Mouse (Mus musculus) neural tube, embryonic 13.5 days (tissue): ENCODE measurements around the gene Stc2. TPM values are rescaled to one million over a fixed set of nuclear protein-coding genes. Genes with fewer than 3 reads are reported as not detected.

Experiments used
- ATAC-seq: fragments of 200-750 bp; cut with Nextera tagmentation; 2 replicates; pipeline ENCODE4 v1.8.0; 2017; ENCODE audit warnings: low read depth, mild to moderate bottlenecking, moderate TSS enrichment, moderate library complexity
- H3K27ac ChIP-seq: fragments of 300-500 bp; sonication (generic); replicated peaks from 2 replicates; pipeline ENCODE4 v1.5.1; 2015; ENCODE audit warnings: moderate library complexity, mild to moderate bottlenecking, inconsistent platforms
- H3K27me3 ChIP-seq: fragments of 300-500 bp; sonication (generic); 2 replicates; pipeline ENCODE4 v1.6.1; 2015; ENCODE audit warnings: mild to moderate bottlenecking, inconsistent platforms
- H3K36me3 ChIP-seq: fragments of 300-500 bp; sonication (generic); 2 replicates; pipeline ENCODE4 v1.6.1; 2015; ENCODE audit warnings: mild to moderate bottlenecking, inconsistent platforms
- H3K4me1 ChIP-seq: fragments of 300-500 bp; sonication (generic); replicated peaks from 2 replicates; pipeline ENCODE4 v1.6.1; 2015; ENCODE audit warnings: inconsistent platforms
- H3K4me2 ChIP-seq: fragments of 300-500 bp; sonication (generic); 2 replicates; pipeline ENCODE4 v1.6.1; 2015; ENCODE audit warnings: inconsistent platforms, mild to moderate bottlenecking, moderate library complexity
- H3K4me3 ChIP-seq: fragments of 300-500 bp; sonication (generic); 2 replicates; pipeline ENCODE4 v1.5.1; 2015; ENCODE audit warnings: mild to moderate bottlenecking, inconsistent platforms
- H3K9ac ChIP-seq: fragments of 300-500 bp; sonication (generic); 2 replicates; pipeline ENCODE4 v1.6.1; 2015; ENCODE audit warnings: moderate library complexity, mild to moderate bottlenecking, inconsistent platforms
- H3K9me3 ChIP-seq: fragments of 300-500 bp; sonication (generic); 2 replicates; pipeline ENCODE4 v1.6.1; 2016; ENCODE audit warnings: inconsistent platforms
- WGBS: fragments of 180-500 bp; shearing (Covaris S2); methylation state at CpG from one replicate; pipeline ENCODE4 v1.1.7; 2015; 5-methylcytosine and 5-hydroxymethylcytosine counted together
- polyA plus RNA-seq: library from polyadenylated mRNA; unstranded; fragments of >200 nt; fragmentation: Nextera tagmentation; extraction: Ambion mirVana; gene quantifications from 2 replicates; pipeline ENCODE4 v1.2.1, GENCODE M21; 2015

Stc2 gene
- 0.56 and 1.1 TPM in 2 replicates for polyA plus RNA-seq

DNA sequence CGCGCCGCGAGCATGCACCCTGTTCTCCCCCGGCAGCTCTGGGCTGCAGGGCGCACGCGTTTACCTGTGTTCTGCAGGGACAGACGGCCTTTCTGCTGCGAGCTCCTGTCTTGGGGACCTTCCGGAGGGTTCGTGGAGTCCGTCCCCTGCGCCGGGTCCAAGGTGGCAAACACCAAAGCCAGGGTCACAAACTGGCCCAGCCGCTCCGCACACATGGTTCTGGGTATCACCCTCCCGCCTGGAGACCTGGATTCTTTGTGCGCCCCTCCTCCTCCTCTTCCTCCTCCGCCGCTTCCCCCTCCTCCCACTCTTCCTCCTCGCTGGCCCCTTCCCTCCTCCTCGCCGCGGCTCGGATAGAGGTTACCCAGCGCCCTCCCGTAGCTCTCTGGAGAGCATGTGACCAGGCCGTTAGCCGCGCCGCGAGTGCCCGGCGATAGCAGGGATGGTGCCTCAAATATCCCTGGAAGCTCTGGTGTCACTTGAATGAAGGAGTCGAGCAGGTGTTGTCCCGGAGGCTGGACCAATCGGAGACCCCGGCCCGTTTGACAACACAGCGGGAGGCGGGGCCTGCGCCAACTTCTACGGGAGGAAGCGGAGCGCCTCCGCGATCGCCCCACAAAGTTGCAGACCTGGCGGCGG is at the start of gene Stc2:
Stc2 (minus strand) TSS at position 427 of the 639 bp plus-strand sequence.
- under 1% methylated on average over 43 of the region's 51 CpGs for WGBS
- peak within 1 kb of the TSS; percentile 67 for H3K9ac ChIP-seq
- H3K4me3 ChIP-seq, result peak within 1 kb of the TSS; percentile 63
- H3K9me3 ChIP-seq, result no peaks in the 10 kb centered on the region
- H3K4me2 ChIP-seq, result peak within 1 kb of the TSS; percentile 100
- ATAC-seq, result peak; percentile 81
- no peaks in the 10 kb centered on the region for H3K36me3 ChIP-seq
- peaks cover 77% of the 10 kb centered on the region for H3K27me3 ChIP-seq
- H3K4me1 ChIP-seq, result peaks cover 32% of the 10 kb centered on the region
- no peak within 1 kb of the TSS for H3K27ac ChIP-seq

DNA sequence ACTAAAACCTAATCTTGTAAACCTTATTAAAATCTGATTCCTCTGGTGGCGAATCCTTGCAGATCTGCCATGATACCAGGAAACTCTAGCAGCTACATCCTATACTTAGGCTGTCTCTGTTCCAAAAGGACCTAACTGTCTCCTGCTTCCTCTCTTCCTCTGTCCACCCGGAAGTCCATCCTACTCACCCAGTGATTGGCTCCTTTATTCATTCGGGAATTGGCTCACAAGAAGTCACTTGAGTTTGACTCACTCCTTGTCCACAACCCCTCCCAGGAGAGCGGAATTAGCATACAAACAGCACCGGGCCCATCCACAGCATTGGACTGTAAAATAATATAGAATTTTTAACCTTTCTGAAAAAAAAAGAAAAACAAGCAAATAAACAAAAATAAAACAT is 47.2 kb upstream of the Stc2 start:
- no peak for ATAC-seq
- 80% methylated on average over 5 of the region's 5 CpGs for WGBS

DNA sequence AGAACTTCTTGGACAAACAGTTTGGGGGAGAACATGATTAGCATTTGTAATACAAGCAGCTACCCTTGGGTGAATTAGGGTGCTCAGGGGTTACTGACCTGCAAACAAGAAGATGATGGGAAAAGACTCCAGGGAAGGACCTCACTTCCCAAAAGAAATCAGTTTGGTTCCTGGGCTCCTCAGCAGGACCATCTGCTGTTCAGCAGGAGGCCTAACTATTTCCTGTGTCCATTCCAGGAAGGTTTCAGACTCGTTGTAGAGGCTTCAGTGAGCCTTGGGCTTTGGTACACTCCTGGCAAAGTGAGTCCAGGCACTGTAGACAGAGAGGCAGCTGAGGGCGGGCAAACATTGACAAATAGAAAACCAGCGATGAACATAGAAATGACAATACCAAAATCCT is 42.5 kb upstream of the Stc2 start:
- no peak for ATAC-seq

More for the DNA sequence above, 47.2 kb upstream of the Stc2 start:
- Histone ChIP-seq H3K27ac (no peak overlapping the region), H3K4me2 (no peak overlapping the region), H3K4me3 (no peak overlapping the region), H3K36me3 (no peaks in the 10 kb centered on the region), H3K9me3 (no peaks in the 10 kb centered on the region), H3K9ac (no peak overlapping the region), H3K27me3 (no peaks in the 10 kb centered on the region), H3K4me1 (no peaks in the 10 kb centered on the region)

DNA sequence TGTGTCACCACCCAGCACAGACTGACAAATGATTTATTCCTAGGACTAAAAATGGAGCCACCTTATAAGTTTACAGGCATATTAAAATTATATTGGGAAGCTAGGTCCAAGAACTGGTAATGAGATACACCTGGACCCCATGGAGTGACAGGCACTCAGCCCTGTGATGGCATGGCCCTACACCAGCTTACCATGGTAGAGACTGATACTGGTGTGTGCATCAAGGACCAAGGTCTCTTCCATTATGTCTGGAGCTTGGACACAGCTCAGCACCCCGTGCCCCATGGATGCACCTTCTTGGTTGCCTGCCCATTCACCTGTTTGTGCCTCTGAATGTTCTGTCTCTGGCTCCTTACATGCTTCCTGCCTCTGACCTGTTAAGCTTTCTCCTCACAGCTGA is 36.9 kb upstream of the Stc2 start:
- Histone ChIP-seq H3K9ac (no peak overlapping the region), H3K27me3 (no peaks in the 10 kb centered on the region), H3K9me3 (no peaks in the 10 kb centered on the region; the same call in 1 of the 2 replicates), H3K4me3 (no peak overlapping the region), H3K4me2 (no peak overlapping the region), H3K4me1 (no peaks in the 10 kb centered on the region), H3K36me3 (no peaks in the 10 kb centered on the region), H3K27ac (no peak overlapping the region)
- WGBS, result 100% methylated on average over 1 of the region's 1 CpGs
- ATAC-seq, result no peak

More for the DNA sequence above, 42.5 kb upstream of the Stc2 start:
- H3K36me3 ChIP-seq, result no peaks in the 10 kb centered on the region
- no peak overlapping the region for H3K27ac ChIP-seq
- no peak overlapping the region for H3K4me2 ChIP-seq
- no peaks in the 10 kb centered on the region; the same call in 1 of the 2 replicates for H3K9me3 ChIP-seq
- H3K27me3 ChIP-seq, result no peaks in the 10 kb centered on the region
- WGBS, result 74% methylated on average over 3 of the region's 3 CpGs
- no peaks in the 10 kb centered on the region for H3K4me1 ChIP-seq
- no peak overlapping the region for H3K9ac ChIP-seq
- H3K4me3 ChIP-seq, result no peak overlapping the region

DNA sequence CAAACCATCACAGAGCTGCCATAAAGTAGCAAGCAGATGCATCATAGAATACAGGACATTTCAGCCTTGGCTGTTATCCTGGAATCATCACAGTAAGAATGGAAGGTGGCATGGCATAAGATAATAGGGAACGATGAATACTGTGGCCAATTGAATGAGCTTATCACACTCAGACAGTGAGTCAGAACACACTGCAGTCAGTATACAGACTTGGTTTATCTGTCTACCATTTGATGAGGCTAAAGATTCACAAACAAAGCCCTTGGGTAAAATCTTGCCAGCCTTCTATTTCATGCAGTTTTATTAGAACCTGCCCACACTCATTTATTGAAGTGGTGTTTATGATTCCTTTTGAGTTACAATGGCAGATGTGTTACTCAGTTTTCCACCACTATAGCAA is 33.2 kb upstream of the Stc2 start:
- no peaks in the 10 kb centered on the region for H3K4me1 ChIP-seq
- no peaks in the 10 kb centered on the region for H3K27me3 ChIP-seq
- H3K4me2 ChIP-seq, result no peak overlapping the region
- no peak overlapping the region for H3K9ac ChIP-seq
- no peak overlapping the region for H3K4me3 ChIP-seq
- H3K9me3 ChIP-seq, result no peaks in the 10 kb centered on the region; the same call in 1 of the 2 replicates
- no peak overlapping the region for H3K27ac ChIP-seq
- ATAC-seq, result no peak
- 97% methylated on average over 1 of the region's 1 CpGs for WGBS
- H3K36me3 ChIP-seq, result no peaks in the 10 kb centered on the region

DNA sequence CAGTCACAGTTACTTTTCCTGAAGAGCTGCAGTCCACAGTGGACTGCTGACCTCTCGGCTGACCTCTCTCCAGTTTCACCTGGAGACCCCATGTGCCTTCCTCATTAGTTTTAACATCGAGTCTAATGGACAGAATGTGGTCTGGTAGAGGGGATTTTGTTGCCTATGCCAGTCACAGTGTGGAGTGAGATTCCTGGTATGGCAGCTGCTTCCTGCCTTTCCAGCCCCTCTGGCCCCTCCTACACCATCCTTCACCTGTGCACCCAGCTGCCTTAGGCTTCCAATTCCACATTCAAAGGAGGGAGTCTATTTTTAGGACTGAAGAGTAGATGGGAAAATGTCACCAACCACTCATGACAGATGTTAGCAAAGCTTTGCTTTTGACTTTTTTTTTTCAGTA is 28.7 kb upstream of the Stc2 start:
- Histone ChIP-seq H3K9ac (no peak overlapping the region), H3K4me2 (no peak overlapping the region), H3K4me1 (no peaks in the 10 kb centered on the region), H3K9me3 (no peaks in the 10 kb centered on the region), H3K4me3 (no peak overlapping the region), H3K36me3 (no peaks in the 10 kb centered on the region), H3K27ac (no peak overlapping the region), H3K27me3 (no peaks in the 10 kb centered on the region)
- no peak for ATAC-seq
- 77% methylated on average over 2 of the region's 2 CpGs for WGBS

DNA sequence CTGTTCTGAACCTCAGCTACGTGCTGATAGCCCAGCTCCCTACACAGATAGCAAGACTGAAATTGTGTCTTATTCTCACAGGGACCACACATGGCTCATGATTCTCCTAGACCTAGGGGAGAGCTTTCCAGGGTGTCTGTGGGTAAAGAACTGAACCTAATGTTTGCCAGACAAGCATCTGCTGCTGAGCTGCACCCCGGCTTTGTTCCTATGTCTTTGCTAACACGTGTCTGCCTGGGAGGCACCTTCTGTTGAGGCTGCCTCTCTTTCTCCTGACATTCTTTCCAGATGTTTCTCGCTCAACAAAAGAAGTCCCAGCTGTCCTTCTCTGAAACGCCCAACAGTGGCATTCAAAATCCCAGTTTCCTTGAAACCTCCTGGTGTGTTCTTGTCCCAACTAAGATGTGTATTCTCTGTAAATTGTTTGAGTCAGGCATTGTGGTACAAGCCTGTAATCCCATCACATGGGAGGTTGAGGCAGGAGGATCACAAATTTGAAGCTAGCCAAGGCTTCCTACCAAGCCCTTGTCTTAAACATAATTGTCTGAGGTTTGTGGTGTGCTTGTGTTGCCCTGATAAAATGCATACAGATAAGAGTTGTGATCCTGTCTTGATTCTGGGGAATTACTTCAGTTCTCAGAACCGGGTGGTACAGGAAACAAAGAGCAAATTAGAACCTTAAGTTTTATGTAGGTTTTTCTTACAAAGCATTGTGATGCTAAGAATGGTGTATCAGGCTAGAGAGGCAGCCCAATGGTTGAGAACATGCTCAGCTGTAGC is 27.0 kb upstream of the Stc2 start:
- Histone ChIP-seq H3K36me3 (no peaks in the 10 kb centered on the region), H3K27me3 (no peaks in the 10 kb centered on the region), H3K4me1 (no peaks in the 10 kb centered on the region), H3K9ac (no peak overlapping the region), H3K27ac (no peak overlapping the region), H3K4me2 (no peak overlapping the region), H3K4me3 (no peak overlapping the region), H3K9me3 (no peaks in the 10 kb centered on the region)
- WGBS, result 74% methylated on average over 6 of the region's 6 CpGs
- ATAC-seq, result no peak

DNA sequence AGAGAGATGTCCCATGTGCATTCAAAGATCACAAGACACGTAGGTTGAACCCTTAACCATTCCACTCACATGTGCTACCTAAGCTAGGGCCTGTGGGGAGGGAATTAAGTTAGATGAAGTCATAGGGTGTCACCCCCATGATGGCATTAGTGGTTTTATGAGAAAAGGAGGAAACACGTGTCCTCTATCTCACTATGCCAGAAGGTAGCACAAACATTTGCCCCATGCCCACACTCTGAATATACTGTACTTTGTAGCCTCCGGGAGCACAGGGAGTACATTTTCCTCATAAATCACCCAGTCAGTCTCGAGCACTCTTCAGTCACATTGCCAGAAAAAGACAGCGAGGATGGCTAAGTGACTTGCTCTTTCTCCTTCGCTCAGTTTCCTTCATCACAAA is 24.2 kb upstream of the Stc2 start:
- Histone ChIP-seq H3K4me2 (no peak overlapping the region), H3K27me3 (no peaks in the 10 kb centered on the region), H3K36me3 (no peaks in the 10 kb centered on the region), H3K27ac (no peak overlapping the region), H3K9ac (no peak overlapping the region), H3K9me3 (no peaks in the 10 kb centered on the region), H3K4me3 (no peak overlapping the region), H3K4me1 (no peaks in the 10 kb centered on the region)
- WGBS, result 74% methylated on average over 6 of the region's 6 CpGs
- no peak for ATAC-seq

DNA sequence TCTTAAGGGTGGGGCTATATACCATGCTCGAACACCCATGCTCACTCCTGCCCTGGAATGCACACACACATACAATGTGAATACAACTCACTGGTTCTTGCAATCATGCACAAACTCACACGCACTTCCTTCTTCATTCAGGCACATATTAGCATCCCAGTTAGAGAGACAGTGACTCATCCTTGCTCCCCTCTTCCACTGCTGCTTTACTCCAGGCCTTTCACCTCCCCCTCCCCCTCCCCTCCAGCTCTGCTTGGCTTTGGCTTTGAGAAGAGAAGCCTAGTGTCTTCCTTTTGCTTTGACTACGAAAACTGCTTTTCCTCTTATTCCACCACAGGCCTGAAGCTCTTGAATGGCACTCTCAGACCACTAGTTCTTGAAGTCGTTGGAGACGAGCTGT is 22.5 kb upstream of the Stc2 start:
- H3K36me3 ChIP-seq, result no peaks in the 10 kb centered on the region
- H3K9ac ChIP-seq, result no peak overlapping the region
- no peak for ATAC-seq
- H3K4me2 ChIP-seq, result no peak overlapping the region
- H3K27me3 ChIP-seq, result no peaks in the 10 kb centered on the region
- H3K4me3 ChIP-seq, result no peak overlapping the region
- H3K4me1 ChIP-seq, result no peaks in the 10 kb centered on the region
- WGBS, result 89% methylated on average over 5 of the region's 5 CpGs
- no peaks in the 10 kb centered on the region for H3K9me3 ChIP-seq
- no peak overlapping the region for H3K27ac ChIP-seq

DNA sequence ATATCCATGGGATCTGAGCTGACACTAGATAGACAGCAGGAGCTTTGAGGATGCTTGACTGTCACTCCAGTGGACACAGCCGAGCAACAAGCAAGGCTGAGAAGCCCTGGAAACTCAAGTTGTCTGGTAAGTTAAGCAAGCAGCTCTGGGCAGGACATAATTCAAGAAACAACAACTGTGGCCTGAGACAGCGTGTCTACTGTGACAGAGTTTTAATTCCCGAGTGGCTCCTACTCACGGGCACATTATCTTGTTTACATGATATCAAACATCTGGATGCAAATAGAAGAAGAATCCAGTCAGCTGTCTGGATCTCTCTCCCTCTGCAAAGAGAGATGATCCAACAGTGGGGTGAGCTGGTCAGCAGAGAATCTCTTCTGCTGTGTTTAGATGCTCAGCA is 19.0 kb upstream of the Stc2 start:
- Histone ChIP-seq H3K4me2 (no peak overlapping the region), H3K9ac (no peak overlapping the region), H3K27me3 (no peaks in the 10 kb centered on the region), H3K9me3 (no peaks in the 10 kb centered on the region), H3K4me3 (no peak overlapping the region), H3K36me3 (no peaks in the 10 kb centered on the region), H3K4me1 (no peaks in the 10 kb centered on the region), H3K27ac (no peak overlapping the region)
- no peak for ATAC-seq
- 70% methylated on average over 4 of the region's 4 CpGs for WGBS

DNA sequence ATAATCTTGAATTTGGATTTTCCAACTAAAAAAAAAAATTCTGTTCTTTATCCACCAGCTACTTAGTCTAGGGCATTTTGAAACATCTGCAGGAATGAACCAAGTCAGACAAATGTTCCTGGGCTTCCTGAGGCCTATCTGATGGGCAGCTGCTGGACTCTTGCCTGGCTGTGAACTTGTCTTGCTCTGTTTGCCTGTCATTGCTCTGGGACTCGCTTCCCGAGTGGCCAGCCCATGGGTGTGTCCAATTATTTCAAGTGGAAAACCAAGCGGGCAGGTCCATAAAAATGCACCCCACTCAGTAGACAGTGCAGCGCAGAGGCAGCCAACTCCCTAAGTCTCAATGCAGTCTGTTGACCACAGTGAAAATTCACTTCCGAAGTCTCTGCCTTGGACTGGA is 17.7 kb upstream of the Stc2 start:
- no peak overlapping the region for H3K27ac ChIP-seq
- WGBS, result 88% methylated on average over 5 of the region's 5 CpGs
- H3K4me1 ChIP-seq, result no peaks in the 10 kb centered on the region
- no peaks in the 10 kb centered on the region for H3K36me3 ChIP-seq
- no peaks in the 10 kb centered on the region for H3K9me3 ChIP-seq
- H3K4me3 ChIP-seq, result no peak overlapping the region
- H3K4me2 ChIP-seq, result no peak overlapping the region
- ATAC-seq, result no peak
- no peaks in the 10 kb centered on the region for H3K27me3 ChIP-seq
- H3K9ac ChIP-seq, result no peak overlapping the region

DNA sequence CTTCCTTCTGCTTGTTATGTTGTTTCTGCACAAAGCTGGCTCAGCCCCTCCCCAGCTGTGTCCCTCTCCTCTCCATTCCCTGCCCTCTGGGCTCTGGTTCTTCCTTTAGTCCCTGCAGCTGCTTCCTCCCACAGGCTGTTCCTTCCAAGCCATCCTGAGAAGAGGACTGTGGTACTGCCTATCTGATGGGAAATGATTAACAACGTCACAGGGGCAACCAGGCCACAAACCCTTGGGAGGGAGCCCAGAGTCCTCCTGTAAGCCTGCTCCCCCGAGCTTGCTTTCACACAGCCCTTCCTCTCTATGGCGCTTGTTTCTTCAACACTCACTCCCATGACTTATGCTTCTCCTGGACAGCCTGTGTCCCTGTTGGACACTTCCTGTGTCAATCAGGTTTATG is 16.7 kb upstream of the Stc2 start:
- 66% methylated on average over 3 of the region's 3 CpGs for WGBS
- Histone ChIP-seq H3K4me2 (no peak overlapping the region), H3K9me3 (no peaks in the 10 kb centered on the region), H3K4me3 (no peak overlapping the region), H3K9ac (no peak overlapping the region), H3K36me3 (no peaks in the 10 kb centered on the region), H3K27ac (no peak overlapping the region), H3K4me1 (no peaks in the 10 kb centered on the region), H3K27me3 (no peaks in the 10 kb centered on the region)
- no peak for ATAC-seq
